Mouse (Mus musculus) lung, adult 2 months (tissue): ENCODE results near the gene Krr1.

Source experiments
- CTCF ChIP-seq: fragments of 200-500 bp; IDR thresholded peaks from 2 replicates; pipeline ENCODE4 v1.5.1; 2011; ENCODE audit warnings: mild to moderate bottlenecking, low read length, control low read depth; ENCODE audit not compliant: insufficient read depth
- POLR2A ChIP-seq: fragments of 200-500 bp; IDR thresholded peaks from 2 replicates; pipeline ENCODE4 v1.6.1; 2011; ENCODE audit warnings: low read depth, mild to moderate bottlenecking, control low read depth, low read length, borderline replicate concordance; ENCODE audit errors: extremely low read depth

DNA sequence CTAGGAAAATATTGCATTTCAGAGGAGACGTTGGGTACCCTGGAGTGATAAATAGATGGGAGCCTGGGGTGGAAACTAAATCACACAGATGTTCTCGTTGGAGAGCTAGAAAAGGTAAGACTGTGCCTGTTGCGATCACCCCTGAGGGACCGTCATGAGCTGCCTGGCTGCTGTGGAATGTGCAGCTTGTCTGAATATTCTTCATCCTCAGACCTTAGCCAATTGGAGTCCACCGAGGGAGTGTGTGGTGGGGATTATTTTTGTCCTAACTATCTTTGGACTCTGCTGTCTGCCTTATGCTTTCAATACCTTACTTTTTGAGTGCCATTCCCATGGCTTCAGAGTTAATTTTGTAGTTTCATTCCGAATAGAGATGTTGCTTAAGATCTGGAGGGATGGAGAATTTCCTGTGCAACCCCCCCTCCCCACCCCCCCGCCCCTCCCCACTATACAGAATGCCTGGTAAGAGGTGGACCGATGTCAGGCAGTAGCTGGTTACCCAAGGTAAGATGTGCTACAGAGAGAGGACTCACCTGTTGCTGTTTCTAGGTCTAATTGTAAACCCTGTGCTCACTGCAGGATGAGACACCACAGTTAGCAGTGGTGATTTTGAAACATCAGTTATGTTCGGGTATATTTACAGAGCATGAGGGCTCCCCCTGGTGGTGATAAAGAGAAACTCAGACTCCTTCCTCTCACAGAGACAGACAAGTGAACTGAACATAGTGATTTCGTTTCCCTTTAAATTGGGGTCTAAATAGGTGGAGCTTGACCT is 15.0 kb upstream of the Krr1 start:
- no peak for TF ChIP-seq POLR2A
- TF ChIP-seq CTCF = peak; percentile 43; the same call in 1 of the 2 replicates
